Mouse (Mus musculus) retina, postnatal 1 day (tissue): ENCODE measurements around the gene Peli3.
"Not testable (repeated sequence)": the region's sequence is repeated elsewhere in the genome, so short reads cannot be mapped to it uniquely, and the experiment has no call there.

Experiments used
- DNase-seq: peaks from one replicate; pipeline ENCODE4 v3.0.0-alpha.2; 2012

Peli3 gene

GRCm38 (mm10) chr19:4942551-4943252 is at the start of gene Peli3:
Peli3 (minus strand) TSS chr19:4943127.
- DNase-seq: peak; percentile 90

- peak; percentile 29 for DNase-seq
Measured at GRCm38 (mm10) chr19:4992371-4992770, 49.4 kb upstream of the Peli3 start.

GRCm38 (mm10) chr19:4990716-4991115 is 47.8 kb upstream of the Peli3 start:
- DNase-seq: peak; percentile 60

GRCm38 (mm10) chr19:4990256-4990625 is 47.3 kb upstream of the Peli3 start, which contains the start of gene Npas4:
Npas4 (minus strand) TSS chr19:4990316.
- DNase-seq: no peak

- DNase-seq: peak; percentile 78
Measured at GRCm38 (mm10) chr19:4989434-4990255, 46.7 kb upstream of the Peli3 start.

GRCm38 (mm10) chr19:4989013-4989412 is 46.1 kb upstream of the Peli3 start:
- peak; percentile 87 for DNase-seq

- peak; percentile 79 for DNase-seq
Measured at GRCm38 (mm10) chr19:4981767-4982166, 38.8 kb upstream of the Peli3 start.

GRCm38 (mm10) chr19:4968236-4968635 is 25.3 kb upstream of the Peli3 start:
- peak; percentile 39 for DNase-seq

- DNase-seq: peak; percentile 97
Measured at GRCm38 (mm10) chr19:4961928-4962601, 19.1 kb upstream of the Peli3 start, which contains the start of gene Mrpl11. Mrpl11 (plus strand) TSS chr19:4962147.

GRCm38 (mm10) chr19:4948641-4949040 is 5.7 kb upstream of the Peli3 start:
- DNase-seq: not testable (repeated sequence)

GRCm38 (mm10) chr19:4945540-4945939 is 2.6 kb upstream of the Peli3 start:
- no peak for DNase-seq

- DNase-seq: no peak
Measured at GRCm38 (mm10) chr19:4943253-4943588, 294 bp upstream of the Peli3 start.

- no peak for DNase-seq
Measured at GRCm38 (mm10) chr19:4937444-4938310, 5.2 kb downstream of the Peli3 start.

GRCm38 (mm10) chr19:4936896-4937295 is 6.0 kb downstream of the Peli3 start:
- DNase-seq: no peak

- no peak for DNase-seq
Measured at GRCm38 (mm10) chr19:4928781-4929180, 14.1 kb downstream of the Peli3 start.

GRCm38 (mm10) chr19:4927904-4928531 is 14.9 kb downstream of the Peli3 start, which contains the start of gene Dpp3:
Dpp3 (minus strand) TSS chr19:4928287.
- DNase-seq: peak; percentile 99

GRCm38 (mm10) chr19:4925121-4925860 is 17.6 kb downstream of the Peli3 start:
- no peak for DNase-seq

GRCm38 (mm10) chr19:4919652-4920051 is 23.3 kb downstream of the Peli3 start:
- DNase-seq: no peak

GRCm38 (mm10) chr19:4916827-4917226 is 26.1 kb downstream of the Peli3 start:
- no peak for DNase-seq

GRCm38 (mm10) chr19:4915924-4916603 is 26.9 kb downstream of the Peli3 start:
- no peak for DNase-seq

- no peak for DNase-seq
Measured at GRCm38 (mm10) chr19:4909376-4909775, 33.6 kb downstream of the Peli3 start.
